Mouse (Mus musculus): ENCODE results near the gene Tsga10. TPM values are rescaled to one million over a fixed set of nuclear protein-coding genes. Genes with fewer than 3 reads are reported as not detected.

Gene Tsga10
- polyA plus RNA-seq (2014; fragmentation: Nextera tagmentation; extraction: Ambion mirVana), result 7.7 TPM in 2 replicates

DNA sequence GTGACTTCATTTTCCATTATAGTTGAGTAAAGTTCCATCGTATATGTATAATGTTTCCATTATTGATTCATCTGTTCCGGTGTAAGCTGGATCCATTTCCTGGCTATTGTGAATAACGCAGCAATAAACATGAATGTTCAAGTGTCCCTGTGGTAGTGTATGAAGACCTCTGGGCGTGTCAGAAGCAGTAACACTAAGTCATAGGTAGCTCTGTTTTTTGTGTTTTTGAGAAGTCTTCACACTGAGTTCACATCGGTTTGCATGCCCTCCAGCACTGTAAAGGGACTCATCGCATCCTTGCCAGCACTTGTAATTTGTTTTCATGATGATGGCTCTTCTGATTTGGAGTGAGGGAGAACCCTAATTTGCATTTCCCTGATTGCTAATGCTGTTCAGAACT lies at the start of gene Tsga10:
TSS of gene Tsga10 (minus strand) at position 144 of the 400 bp plus-strand sequence.
- Histone ChIP-seq H3K4me3 (ENCODE audit: low read depth, low read length) (peak within 1 kb of the TSS; percentile 57), H3K4me1 (ENCODE audit: insufficient read depth) (no peaks in the 10 kb centered on the region), H3K9me3 (ENCODE audit: low read depth, low read length) (no peaks in the 10 kb centered on the region), H3K4me2 (peak within 1 kb of the TSS; percentile 81), H3K27me3 (ENCODE audit: insufficient read depth, low read length) (no peaks in the 10 kb centered on the region), H3K27ac (ENCODE audit: low read depth) (peak within 1 kb of the TSS; percentile 86), H3K9ac (peak within 1 kb of the TSS; percentile 64), H3K36me3 (ENCODE audit: insufficient read depth) (no peaks in the 10 kb centered on the region)
- no peak for ATAC-seq (ENCODE audit: insufficient read depth)
- DNase-seq, result no peak
- 80% methylated on average over 6 of the region's 6 CpGs for WGBS
- TF ChIP-seq CTCF (IDR thresholded peaks at IDR 0.05; ENCODE audit: low read depth), result no peak

DNA sequence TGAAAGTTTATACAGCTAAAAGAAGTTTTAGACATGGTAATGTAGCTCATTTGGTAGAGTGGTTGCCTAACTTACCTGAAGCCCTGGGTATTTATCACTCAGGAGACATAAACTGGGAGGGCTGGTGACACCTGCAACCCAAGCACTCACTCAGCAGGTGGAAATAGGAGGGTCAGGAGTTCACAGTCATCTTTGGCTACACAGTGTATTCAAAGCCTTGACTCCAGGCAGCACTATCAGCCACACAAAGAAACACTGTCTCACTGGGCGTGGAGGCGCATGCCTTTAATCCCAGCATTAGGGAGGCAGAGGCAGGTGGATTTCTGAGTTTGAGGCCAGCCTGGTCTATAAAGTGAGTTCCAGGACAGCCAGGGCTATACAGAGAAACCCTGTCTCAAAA lies 46.5 kb upstream of the Tsga10 start:
- Histone ChIP-seq H3K27ac (ENCODE audit: low read depth) (no peak overlapping the region), H3K36me3 (ENCODE audit: insufficient read depth) (no peaks in the 10 kb centered on the region), H3K4me3 (ENCODE audit: low read depth, low read length) (no peak overlapping the region), H3K4me2 (no peak overlapping the region), H3K27me3 (ENCODE audit: insufficient read depth, low read length) (no peaks in the 10 kb centered on the region), H3K9me3 (ENCODE audit: low read depth, low read length) (no peaks in the 10 kb centered on the region), H3K9ac (no peak overlapping the region), H3K4me1 (ENCODE audit: insufficient read depth) (no peaks in the 10 kb centered on the region)
- no peak for TF ChIP-seq CTCF (IDR thresholded peaks at IDR 0.05; ENCODE audit: low read depth)
- DNase-seq (no peak), ATAC-seq (ENCODE audit: insufficient read depth) (no peak)
- WGBS, result 76% methylated on average over 2 of the region's 2 CpGs

DNA sequence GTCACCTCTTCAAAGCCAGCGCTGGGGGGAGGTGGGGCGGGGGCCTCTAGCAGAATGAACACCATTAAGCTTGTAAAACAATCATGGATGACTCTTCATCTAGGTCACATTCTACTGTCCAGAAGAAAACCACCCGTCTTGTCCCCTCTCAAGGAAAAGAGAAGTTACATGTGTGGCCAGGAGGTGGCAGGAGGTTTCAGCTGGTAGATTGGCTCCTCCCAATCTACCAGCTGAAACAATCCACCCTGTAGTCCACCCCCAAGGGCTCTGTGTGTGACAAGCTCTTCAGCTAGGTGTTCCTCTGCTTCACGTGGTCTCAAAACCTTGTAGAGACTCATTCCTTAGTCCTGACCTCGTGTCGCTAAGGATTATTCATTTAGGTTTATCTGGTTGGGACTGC lies 36.9 kb upstream of the Tsga10 start:
- WGBS, result 32% methylated on average over 6 of the region's 6 CpGs
- no peaks in the 10 kb centered on the region for H3K4me1 ChIP-seq (ENCODE audit: insufficient read depth)
- H3K27ac ChIP-seq (ENCODE audit: low read depth), result no peak overlapping the region
- no peak overlapping the region for H3K4me2 ChIP-seq
- no peaks in the 10 kb centered on the region for H3K27me3 ChIP-seq (ENCODE audit: insufficient read depth, low read length)
- ATAC-seq (ENCODE audit: insufficient read depth) (peak; percentile 38; the same call in 1 of the 2 replicates), DNase-seq (peak; percentile 72)
- H3K4me3 ChIP-seq (ENCODE audit: low read depth, low read length), result no peak overlapping the region
- no peaks in the 10 kb centered on the region for H3K9me3 ChIP-seq (ENCODE audit: low read depth, low read length)
- TF ChIP-seq CTCF (IDR thresholded peaks at IDR 0.05; ENCODE audit: low read depth), result peak; percentile 57
- H3K36me3 ChIP-seq (ENCODE audit: insufficient read depth), result peaks cover 17% of the 10 kb centered on the region
- no peak overlapping the region for H3K9ac ChIP-seq

DNA sequence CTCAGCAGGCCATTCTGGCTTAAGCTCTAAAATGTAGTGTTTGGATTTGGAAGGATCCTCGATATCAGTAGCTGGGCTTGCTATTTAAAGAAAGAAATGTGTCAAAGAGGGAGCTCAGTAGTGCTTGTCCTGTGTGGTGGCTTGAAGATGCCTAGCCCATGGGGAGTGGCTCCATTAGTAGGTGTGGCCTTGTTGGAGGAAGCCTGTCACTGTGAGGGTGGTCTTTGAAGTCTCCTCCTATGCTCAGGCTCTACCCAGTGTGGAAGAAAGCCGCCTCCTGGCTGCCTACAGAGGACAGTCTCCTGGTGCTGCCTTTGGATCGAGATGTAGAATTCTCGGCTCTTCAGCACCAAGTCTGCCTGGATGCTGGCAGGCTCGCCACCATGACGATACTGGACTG lies 34.1 kb upstream of the Tsga10 start:
- Histone ChIP-seq H3K36me3 (ENCODE audit: insufficient read depth) (peaks cover 40% of the 10 kb centered on the region), H3K9me3 (ENCODE audit: low read depth, low read length) (no peaks in the 10 kb centered on the region), H3K27ac (ENCODE audit: low read depth) (no peak overlapping the region), H3K9ac (no peak overlapping the region), H3K4me1 (ENCODE audit: insufficient read depth) (no peaks in the 10 kb centered on the region), H3K4me2 (no peak overlapping the region), H3K27me3 (ENCODE audit: insufficient read depth, low read length) (no peaks in the 10 kb centered on the region), H3K4me3 (ENCODE audit: low read depth, low read length) (no peak overlapping the region)
- TF ChIP-seq CTCF (IDR thresholded peaks at IDR 0.05; ENCODE audit: low read depth), result no peak
- WGBS, result 45% methylated on average over 6 of the region's 6 CpGs
- ATAC-seq (ENCODE audit: insufficient read depth), result no peak
- DNase-seq, result no peak

DNA sequence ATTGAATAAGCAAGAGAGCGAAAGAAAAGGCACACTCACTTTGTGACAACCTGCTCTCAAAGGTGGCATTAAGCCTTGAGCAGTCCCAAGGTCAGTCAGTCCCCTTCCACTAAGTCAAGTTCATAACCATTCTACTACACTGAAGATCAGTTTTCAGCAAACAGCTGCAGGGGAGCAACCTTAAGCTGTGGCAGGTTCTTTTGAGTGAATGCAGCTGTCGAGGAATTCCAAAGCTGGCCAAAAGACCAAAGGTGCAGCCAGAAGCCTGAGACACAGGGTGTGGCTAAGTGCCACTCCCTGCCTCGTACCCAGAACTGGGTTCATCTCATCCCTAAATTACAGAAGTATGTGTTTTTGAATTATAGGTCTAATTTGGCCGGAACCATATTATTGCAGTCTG lies 33.6 kb upstream of the Tsga10 start:
- WGBS, result 63% methylated on average over 4 of the region's 4 CpGs
- Histone ChIP-seq H3K27me3 (ENCODE audit: insufficient read depth, low read length) (no peaks in the 10 kb centered on the region), H3K4me2 (no peak overlapping the region), H3K4me3 (ENCODE audit: low read depth, low read length) (no peak overlapping the region), H3K36me3 (ENCODE audit: insufficient read depth) (peaks cover 40% of the 10 kb centered on the region), H3K9ac (no peak overlapping the region), H3K4me1 (ENCODE audit: insufficient read depth) (no peaks in the 10 kb centered on the region), H3K9me3 (ENCODE audit: low read depth, low read length) (no peaks in the 10 kb centered on the region), H3K27ac (ENCODE audit: low read depth) (no peak overlapping the region)
- no peak for ATAC-seq (ENCODE audit: insufficient read depth)
- DNase-seq, result no peak
- TF ChIP-seq CTCF (IDR thresholded peaks at IDR 0.05; ENCODE audit: low read depth), result no peak

DNA sequence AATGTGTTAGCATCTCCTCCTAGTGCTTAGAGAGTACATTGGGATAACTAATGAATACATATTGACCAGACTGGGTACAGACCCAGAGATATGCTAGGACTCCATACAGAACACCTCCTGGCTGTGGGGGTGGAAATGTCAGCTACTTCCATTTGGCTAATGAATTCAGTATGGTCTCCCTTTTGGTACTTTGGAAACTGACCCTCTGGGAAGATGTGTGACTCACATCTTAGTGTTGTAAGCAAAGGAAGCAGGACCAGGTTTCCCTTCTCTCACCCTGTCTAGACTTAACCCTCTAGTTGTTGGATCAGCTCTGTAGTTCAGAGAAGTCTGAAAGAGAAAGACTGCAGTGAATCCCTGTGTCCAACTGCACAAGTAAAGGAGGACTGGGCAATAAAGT lies 28.4 kb upstream of the Tsga10 start:
- Histone ChIP-seq H3K9ac (no peak overlapping the region), H3K9me3 (ENCODE audit: low read depth, low read length) (no peaks in the 10 kb centered on the region), H3K4me3 (ENCODE audit: low read depth, low read length) (no peak overlapping the region), H3K27me3 (ENCODE audit: insufficient read depth, low read length) (no peaks in the 10 kb centered on the region), H3K36me3 (ENCODE audit: insufficient read depth) (peaks cover 49% of the 10 kb centered on the region), H3K27ac (ENCODE audit: low read depth) (no peak overlapping the region), H3K4me2 (no peak overlapping the region), H3K4me1 (ENCODE audit: insufficient read depth) (0 out of 2 replicates have a peak, but pooled peaks cover 3% of the 10 kb centered on the region)
- ATAC-seq (ENCODE audit: insufficient read depth), result no peak
- no peak for TF ChIP-seq CTCF (IDR thresholded peaks at IDR 0.05; ENCODE audit: low read depth)
- DNase-seq, result no peak

DNA sequence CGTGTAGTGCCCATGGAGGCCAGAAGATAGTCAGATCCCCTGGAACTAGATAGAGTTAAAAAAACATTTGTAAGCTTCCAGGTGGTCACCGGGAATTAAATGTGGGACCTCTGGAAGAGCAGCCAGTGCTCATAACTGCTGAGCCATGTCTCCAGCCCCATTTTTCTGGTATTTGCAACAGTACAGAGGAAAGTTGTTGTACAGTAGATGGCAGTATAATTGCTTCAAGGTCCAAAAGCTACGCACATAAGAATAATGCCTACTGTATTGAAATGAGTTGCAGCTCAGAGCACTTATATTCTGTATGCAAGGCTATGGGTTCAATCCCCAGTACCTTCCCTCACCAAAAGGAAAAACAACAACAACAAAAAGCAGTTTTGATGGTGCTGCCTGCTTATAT lies 25.2 kb upstream of the Tsga10 start:
- 46% methylated on average over 3 of the region's 3 CpGs for WGBS
- peak overlapping the region; percentile 69; the same call in 1 of the 2 replicates for H3K9ac ChIP-seq
- DNase-seq, result peak; percentile 63

More for the DNA sequence above, 25.2 kb upstream of the Tsga10 start:
- Histone ChIP-seq H3K36me3 (ENCODE audit: insufficient read depth) (peaks cover 19% of the 10 kb centered on the region), H3K9me3 (ENCODE audit: low read depth, low read length) (no peaks in the 10 kb centered on the region), H3K27me3 (ENCODE audit: insufficient read depth, low read length) (no peaks in the 10 kb centered on the region), H3K4me3 (ENCODE audit: low read depth, low read length) (peak overlapping the region; percentile 73), H3K4me2 (peak overlapping the region; percentile 61), H3K4me1 (ENCODE audit: insufficient read depth) (peaks cover 9% of the 10 kb centered on the region; the same call in 1 of the 2 replicates), H3K27ac (ENCODE audit: low read depth) (no peak overlapping the region)
- peak; percentile 44 for TF ChIP-seq CTCF (IDR thresholded peaks at IDR 0.05; ENCODE audit: low read depth)
- ATAC-seq (ENCODE audit: insufficient read depth), result no peak

All from lung, embryonic 14.5 days (tissue).